Mouse (Mus musculus) ovary, postnatal 14 days (tissue): Measurements from ENCODE around the gene Trpc7.
A peak's percentile ranks its signal among the peaks of the same experiment; 100 is the strongest.

ENCODE experiments used
- DNase-seq: peaks from one replicate; pipeline ENCODE4 v3.0.0; 2022; ENCODE audit warnings: low spot score

Gene Trpc7

DNA sequence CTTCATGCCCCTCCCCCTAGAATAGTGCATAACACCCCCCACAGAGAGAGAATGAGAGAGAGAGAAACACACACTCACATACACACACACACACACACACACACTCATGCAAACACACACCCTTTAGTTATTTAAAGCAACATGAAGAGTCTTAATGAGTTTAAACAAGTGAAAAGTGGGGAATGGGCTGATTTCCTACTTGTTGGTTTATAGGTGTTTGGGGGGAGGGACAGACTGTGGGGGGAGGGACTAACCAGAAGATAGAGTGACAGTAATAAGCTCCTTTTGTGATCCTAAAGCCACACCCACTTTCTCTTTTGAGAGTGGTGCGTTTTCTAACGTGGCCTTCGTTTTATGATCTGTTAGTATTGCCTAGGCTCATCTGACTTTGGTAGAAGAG is at the start of gene Trpc7:
Trpc7 (minus strand) TSS at position 101 of the 400 bp plus-strand sequence.
- no peak for DNase-seq

DNA sequence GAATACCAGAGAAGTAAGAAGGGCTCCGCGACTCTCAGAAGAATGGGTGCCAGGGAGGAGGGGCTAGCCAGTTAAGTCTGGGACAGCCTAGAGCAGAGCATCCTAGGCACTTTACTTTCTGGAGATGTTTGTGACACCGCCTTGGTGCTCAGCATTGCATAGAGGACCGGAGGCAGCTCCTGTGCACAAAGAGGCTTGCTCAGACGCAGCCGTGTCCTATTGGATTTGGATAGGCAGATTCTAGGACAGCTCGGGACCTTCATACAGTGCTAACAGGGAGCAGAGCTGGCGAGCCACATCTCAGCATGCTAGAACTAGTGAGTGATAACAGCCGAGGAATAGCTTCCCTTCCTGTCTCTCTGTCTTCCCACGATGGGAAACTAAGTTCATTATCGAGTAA is 43.5 kb upstream of the Trpc7 start:
- DNase-seq = no peak

DNA sequence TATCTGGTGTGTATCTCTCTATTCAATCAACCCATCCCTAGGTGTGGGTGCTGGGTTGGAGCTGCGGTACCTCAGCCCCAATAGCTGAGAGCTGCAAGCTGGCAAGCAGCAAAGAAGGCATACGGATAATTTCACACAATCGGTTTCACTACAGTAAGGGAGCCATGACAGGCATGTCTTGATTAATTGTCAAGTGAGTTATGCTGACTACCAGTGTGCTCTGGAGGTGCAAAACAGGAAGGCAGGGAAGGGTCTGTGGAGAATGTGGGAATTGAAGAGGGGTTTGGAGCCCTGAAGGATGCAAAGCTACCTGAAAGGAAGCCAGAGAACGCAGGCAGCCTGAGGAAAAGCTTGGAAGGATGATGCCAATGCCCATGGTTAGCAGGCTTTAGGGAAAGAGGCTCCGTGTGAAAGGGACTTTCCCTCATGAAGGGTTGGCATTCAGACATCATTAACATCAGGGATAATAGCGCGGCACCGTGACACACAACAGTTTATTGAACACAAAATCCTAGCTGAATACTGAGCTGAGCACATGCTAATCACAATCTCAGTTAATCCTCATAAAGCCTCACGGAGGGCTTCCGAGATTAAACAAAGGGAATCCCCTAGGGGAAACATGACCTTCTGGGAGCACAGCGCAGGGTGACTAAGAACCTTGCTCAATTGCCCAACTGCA is 38.2 kb upstream of the Trpc7 start:
- DNase-seq = no peak

DNA sequence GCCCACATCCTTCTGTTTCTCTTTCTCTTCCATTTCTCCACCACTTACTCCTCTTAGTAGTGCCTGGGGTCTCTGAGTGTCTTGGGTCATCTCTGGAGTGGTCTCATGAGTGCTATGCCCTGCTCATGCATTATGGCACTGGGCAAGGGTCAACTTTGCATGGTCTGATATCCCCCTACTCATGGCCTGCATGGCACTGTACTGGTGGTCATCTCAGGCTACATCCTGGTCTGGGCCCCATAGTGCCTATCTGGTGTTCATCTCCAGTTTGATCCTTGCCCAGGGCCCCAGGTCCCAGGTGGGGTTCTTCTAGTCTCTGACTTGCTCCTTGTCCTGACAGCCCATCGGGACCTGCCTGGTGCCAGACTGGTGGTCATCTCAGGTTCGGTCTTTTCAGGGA is 34.6 kb upstream of the Trpc7 start:
- no peak for DNase-seq

DNA sequence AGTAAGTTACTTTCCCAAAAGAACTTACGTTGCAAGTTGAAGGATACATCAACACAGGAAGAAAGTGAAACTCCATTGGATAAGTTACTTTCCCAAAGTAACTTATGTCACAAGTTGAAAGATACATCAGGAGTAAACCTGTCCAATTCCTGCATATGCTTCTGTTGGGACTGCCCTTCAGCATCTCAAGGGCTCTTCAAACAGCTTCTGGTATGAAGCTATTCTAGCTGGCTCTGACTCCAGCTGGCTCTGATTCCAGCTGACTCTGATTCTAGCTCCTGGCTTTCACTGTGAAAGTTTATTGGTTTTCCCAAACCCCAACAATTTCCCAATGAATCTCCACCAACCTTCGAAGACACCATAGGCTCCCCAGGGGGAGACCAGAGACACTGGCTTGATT is 27.2 kb upstream of the Trpc7 start:
- no peak for DNase-seq

DNA sequence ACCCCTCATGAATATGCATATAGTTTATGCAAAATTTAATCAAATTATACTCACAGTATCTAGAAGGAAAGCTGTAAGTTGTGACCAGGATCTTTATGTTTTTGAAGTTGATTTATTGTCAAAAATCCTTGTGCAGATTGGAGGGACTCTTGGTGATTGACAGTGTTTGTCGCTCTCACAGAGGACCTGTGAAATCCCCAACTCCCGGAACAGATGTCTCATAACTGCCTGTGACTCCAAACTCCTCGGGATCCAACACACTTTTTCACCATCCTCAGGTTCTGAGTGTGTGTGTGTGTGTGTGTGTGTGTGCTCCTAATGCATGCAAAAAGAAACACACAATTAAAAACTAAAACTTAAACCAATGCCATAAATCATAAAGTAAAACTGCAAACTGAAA is 25.5 kb upstream of the Trpc7 start:
- no peak for DNase-seq

DNA sequence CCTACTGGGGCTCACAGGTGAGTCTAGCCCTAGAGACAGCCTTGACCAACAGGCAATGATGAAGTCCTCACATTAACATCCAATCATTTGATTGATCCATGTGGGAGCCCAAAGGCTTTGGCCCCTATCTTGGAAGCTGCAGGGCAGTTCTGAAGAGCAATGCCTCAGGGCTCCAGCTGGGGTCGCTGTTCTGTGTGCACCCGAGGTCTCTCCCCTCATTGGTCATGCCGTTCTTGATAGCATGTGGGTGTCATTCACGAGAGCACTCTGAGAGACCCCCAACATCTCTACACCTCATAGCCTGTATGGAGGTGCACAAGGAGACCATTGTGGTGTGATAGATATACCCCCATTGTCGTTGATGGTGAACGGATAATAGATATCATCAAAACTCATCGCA is 18.9 kb upstream of the Trpc7 start:
- DNase-seq = no peak

DNA sequence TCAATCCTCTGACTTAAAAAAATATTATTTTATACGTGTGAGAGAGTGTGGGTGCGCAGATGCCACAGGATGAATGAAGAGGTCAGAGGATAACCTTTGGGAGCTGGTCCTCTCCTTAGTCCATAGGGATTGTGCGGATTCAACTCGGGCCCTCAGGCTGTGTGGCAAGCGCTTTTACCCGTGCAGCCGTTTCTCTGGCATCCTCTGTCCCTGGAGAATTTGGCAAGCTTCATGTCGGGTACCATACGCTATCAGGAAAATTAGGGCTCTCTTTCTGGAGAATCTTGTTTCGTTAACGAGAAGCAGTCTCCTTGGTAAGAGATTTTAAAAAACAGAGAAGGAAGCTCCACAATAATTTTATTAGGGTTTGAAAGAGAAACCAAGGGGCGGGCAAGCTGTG is 15.3 kb upstream of the Trpc7 start:
- no peak for DNase-seq

DNA sequence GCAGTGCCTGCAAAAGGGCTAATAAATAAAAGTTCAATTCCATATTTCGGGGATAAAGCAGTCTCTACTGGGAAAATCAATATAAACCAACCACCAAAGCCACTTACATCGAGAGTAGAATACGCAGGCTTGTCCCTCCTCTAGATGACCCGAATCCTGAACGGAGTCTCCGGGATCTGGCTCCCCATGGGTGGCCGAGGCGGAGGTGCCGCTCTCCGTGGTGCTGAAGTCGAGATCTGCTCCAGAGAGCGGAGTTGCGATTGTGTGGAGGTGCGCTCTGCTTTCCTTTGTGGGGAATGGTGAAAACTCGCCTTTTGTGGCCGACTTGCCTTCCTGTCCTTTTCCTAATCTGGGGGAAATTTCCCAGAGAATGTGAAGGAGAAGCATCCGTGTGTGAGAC is 407 bp downstream of the Trpc7 start:
- peak; percentile 75 for DNase-seq

DNA sequence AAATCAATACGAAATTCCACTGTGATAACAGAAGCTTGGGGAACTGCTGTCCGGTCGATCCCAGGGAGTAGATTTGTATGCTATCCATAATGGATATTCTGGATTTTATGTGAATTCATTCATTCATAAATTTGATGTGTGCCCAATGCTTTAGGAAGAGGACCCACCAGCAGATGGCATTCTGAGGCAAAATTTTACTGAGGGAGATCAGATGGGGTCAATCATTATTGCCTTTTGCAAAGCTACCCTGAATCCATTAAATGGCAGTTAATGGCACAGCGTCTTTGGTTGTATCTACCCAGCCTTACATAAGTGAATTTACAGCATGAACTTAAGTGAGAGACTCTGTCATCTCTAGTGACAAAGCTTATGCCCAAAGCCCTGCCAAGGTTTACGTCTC is 1.2 kb downstream of the Trpc7 start:
- DNase-seq = no peak

DNA sequence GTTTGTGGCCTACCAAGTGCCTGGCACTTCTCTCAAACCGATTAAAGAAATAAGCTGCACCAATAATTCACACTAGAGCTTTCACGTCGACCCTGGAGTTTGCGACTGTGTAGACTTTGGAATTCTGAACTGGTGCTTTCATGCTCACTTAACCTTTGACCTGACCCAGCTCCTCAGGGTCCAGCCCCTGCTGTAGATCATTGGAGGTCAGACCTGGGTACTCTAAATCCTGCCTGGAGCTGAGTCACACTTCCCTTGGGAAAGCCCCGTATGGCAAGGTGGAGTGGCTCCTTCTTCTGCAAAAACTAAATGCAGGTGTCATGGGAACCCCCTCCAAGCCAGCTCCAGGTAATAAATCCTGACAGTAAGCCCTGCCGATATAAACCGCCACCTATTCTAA is 5.9 kb downstream of the Trpc7 start:
- no peak for DNase-seq

DNA sequence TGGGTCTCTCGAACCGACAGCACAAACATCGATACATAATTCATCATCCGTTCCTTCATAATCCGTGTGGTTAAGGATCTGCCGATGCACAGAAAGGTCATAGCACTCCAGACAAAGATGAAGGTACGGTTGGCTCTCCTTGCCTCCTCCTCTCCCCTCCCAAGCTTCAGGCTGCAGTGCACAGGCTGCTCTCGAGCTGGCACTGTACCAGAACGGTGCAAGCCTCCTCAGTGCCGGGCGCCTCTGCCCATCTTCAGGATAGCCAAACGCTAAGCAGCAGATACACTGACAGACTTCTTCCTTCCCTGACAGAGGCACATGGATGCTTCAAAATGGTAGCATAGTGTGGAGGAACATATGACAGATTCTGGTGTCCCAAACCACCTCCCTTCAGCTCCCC is 12.9 kb downstream of the Trpc7 start:
- no peak for DNase-seq

DNA sequence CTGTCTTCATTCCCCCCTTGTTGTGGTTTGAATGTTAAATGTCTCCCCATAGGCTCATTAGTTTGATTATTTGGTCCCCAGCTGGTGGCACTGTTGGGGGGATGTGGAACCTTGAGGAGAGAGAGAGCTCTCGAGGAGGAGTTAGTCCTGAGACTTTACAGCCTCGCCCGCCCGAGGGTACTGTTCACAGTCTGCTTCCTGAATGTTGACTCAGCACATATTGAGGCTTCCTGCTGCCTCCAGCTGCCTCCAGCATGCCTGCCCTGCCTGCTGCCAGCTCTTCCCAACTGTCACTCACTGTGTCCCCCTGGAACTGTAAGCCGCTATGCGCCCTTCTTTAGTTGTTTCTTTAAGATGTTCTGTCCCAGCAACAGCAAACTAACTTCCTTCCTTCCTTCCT is 31.2 kb downstream of the Trpc7 start:
- no peak for DNase-seq

DNA sequence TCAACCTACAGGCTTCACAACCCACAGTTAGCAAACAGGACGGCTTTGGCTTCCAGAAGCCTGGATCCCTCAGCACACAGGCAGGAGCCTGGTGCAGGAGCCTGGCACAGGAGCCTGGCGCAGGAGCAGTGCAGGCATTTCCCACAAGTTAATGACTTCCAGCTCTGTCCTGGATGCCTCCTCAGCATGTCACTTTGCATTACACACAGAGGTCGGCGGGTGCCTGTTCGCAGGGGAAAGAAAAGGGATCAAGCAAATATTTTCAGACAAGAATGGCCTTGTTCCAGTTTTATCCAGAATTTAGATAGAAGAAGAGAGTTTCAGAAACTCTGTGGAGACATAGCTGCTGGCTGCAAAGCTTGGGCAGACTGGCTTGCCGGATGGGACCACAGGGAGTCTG is 33.8 kb downstream of the Trpc7 start:
- DNase-seq = no peak

DNA sequence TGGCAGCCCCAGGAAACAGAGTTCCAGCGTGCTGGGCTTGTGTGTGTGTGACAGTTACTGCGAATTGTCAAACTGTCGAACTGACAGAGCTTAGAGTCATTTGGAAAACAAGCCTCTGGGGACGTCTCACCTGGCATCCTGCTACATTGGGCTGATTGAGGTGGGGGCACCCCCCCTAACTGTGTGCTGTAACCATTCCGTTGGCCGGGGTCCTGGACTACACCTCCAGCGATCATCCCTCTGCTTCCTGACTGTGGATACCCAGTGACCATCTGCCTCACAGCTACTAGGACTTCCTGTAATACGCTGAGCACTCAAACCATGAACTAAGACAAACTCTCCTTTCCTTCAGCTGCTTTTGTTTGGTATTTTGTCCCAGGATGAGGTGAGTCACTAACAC is 41.3 kb downstream of the Trpc7 start:
- DNase-seq = no peak

DNA sequence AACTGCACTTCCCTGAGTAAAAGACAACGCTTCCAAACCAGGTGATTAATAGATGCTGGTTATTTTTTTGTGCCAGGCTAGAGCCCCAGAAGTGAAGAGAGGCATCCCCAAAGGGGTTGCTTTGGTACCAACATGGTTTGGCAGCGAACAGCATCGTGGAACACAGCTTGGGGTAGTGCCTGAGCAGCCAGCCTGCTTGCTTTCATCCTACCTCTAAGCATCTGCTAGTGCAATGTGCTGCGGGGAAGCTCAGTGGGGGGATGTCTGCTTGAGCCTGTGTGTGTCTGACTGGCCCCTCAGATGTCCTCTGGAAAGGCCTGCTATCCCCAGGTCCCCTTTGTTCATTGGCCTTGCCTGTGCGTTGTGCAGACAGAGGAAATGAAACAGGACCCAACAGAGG is 42.4 kb downstream of the Trpc7 start:
- no peak for DNase-seq

DNA sequence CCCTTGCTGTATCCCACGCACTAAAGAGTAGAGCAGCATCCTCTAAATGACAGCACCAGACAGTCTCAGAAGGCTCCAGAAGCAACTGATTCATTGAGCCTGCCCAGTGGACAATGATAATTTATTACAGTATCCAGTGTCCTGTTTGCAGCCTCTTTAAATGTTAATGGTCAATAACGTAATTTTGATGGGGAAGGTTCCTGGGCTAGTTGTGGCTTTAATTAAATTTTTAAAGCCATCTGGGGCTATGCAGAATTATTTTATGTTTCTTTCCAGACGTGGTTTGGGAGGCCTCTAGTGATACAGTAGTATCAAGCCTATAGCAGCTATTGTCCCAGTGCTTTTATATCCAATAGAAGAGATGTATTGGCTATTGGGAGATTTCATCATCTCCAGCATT is 49.9 kb downstream of the Trpc7 start:
- DNase-seq = no peak

DNA sequence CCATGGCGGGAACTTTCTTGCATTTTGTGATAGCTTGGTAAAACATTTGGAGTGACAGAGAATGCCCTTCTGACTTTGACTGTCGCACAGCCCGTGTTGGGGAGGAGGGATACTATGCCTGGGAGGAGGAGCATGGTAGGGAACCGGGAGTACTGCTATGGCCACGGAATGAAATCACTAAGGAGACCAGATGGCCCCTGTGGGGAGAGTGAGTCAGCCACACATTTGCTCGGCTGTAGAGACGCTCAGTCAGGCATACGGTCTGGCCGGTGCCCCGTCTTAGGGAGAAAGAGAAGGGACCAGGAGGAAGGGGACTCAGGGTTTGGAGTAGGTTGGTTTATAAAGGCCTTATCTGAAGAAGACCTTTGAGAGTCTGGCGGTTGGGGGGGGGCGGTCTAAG is 80.3 kb downstream of the Trpc7 start:
- DNase-seq = no peak

DNA sequence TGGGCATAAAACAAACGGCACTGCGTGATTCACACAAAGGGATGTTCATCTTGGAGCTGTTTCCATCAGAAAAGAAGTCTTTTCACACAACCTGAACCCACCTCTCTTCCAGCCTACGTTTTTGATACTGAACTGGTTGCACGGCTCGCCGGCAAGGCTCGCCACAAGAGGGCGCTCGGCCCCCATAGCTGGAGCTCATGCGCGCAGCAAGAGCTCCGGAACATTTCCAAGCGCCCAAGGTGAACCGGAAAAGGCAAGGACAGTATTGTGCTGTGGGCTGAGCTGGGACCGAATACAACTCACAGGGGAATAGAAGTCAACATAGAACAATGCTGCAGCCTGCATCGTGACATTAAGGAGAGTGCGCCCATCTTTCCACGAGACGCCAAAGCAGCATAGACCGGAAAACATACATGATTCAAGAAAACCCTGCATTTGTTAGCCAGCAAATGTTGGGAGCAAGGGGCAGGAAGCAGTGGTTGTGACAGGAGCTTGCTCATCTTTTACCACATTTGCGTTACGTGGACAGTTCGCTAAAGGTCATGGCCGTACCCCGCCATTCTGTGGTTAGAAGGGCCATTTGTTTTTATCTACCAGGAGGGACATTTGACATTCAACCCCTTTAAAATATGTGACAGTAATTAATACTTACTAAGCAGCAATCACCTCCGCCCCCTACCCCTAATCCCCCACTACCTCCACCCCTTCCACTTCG is 88.9 kb downstream of the Trpc7 start:
- DNase-seq = peak; percentile 87

DNA sequence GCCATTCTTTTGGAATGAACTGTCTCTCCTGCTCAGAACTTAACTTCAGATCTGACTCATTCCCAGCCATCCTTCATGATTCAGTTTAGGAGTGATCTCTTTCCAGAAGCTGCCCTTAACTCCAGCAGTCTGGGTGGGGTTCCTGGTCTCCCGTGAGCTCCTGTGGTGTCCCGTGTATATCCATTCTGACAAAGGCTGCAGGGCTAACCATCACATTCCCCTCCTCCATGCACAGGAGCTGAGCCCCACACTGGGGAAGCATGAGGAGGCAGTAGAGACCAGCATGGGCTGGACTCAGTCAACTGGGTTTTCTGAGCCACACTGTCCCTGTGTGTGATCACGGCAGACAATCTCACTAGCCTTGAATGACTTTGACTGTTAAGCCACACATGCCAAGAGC is 90.7 kb downstream of the Trpc7 start:
- no peak for DNase-seq

DNA sequence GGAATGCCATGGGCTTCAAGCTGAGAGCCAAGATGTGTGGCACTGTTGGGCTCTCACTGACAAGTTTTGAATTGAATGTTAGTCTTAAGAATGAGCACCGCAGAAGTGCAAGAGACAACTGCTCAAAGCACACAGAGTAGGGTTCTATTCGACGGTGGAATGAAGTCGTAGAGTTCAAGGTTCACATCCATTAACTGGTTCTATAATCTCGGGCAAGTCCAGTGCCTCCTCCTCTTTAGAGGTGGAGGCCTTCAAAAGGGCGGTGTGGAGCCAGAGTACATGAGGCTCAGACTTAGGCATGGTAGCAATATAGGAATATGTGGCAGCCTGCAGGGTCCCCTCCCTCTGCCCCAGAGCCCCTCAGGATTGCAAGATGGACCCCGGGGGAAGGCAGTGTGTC is 98.3 kb downstream of the Trpc7 start:
- DNase-seq = no peak

DNA sequence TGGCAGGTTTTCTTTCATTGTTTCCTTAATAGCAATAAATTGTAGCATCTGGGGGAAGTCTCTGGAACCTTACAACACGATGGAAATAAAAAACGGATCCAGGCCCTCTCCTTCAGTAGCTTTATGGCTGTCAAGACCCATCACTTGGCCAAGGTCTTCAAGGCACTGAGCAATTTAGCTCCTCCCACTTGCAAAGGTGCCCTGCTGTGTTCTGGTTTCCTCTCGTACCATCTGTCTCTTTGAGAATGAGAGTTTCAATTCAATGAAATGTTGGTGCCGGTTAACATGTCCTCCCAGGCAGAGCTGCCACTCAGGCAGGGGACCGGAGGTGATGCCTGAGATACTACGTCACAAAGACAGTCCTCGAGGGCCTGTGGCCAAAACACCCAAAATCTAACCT is 100.3 kb downstream of the Trpc7 start:
- no peak for DNase-seq

DNA sequence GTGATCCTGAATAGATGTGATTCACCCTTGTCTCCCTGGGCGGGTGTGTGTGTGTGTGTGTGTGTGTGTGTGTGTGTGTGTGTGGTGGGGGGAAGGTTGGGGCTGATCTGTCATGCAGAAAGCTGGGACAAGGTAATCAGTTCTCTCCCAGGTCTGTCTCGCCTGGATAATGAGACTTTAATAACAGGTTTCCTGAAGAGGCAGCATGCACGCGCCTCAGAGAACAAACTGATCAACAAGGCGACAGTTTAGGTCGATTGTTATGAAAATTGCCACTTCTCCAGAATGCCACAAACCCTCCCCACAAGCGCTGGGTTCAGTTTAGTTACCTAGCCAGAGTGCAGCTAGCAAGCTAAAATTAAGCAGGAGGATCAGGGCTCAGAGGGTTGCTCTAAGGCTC is 101.4 kb downstream of the Trpc7 start:
- DNase-seq = no peak

DNA sequence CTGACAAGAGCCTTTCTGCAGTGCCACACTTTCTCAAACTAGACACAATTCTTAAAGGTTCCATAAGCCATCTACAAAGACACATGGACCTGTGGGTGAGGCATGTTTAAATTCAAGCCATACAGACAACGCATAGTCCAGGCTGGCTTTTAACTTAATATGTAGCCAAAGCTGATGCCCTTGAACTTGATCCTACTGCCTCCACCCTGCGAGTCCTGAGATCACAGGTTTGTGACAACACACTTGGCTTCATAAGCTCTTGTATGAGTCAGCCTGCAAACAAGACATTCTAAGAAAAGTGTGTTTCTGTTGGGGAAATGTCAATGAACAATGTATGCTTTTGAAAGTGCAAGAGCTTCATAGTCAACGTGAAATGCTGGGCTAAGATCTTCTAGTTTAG is 102.9 kb downstream of the Trpc7 start:
- DNase-seq = no peak
